Mouse (Mus musculus) liver, embryonic 14.5 days (tissue): ENCODE data around the gene Tent5b. TPM values are rescaled to one million over a fixed set of nuclear protein-coding genes. Genes with fewer than 3 reads are reported as not detected.

ENCODE experiments used
- ATAC-seq: fragments of 200-750 bp; cut with Nextera tagmentation; 2 replicates; pipeline ENCODE4 v1.8.0; 2017; ENCODE audit warnings: moderate number of reproducible peaks, mild to moderate bottlenecking, moderate library complexity; ENCODE audit not compliant: insufficient read depth
- DNase-seq, 3 experiments: peaks; one replicate each; pipeline ENCODE4 v3.0.0-alpha.2; 2012 to 2013; ENCODE audit warnings: low read depth in 3 of 3, low spot score in 3 of 3
- H3K27ac ChIP-seq: fragments of 300-500 bp; sonication (generic); 2 replicates; pipeline ENCODE4 v1.5.1; 2014; ENCODE audit warnings: moderate library complexity, mild to moderate bottlenecking, control low read depth, inconsistent platforms
- H3K27me3 ChIP-seq: fragments of 300-500 bp; sonication (generic); 2 replicates; pipeline ENCODE4 v1.6.1; 2014; ENCODE audit warnings: mild to moderate bottlenecking, low read length, moderate library complexity; ENCODE audit not compliant: control insufficient read depth, insufficient read depth
- H3K36me3 ChIP-seq: fragments of 300-500 bp; sonication (generic); replicated peaks from 2 replicates; pipeline ENCODE4 v1.6.1; 2014; ENCODE audit warnings: low read depth; ENCODE audit not compliant: control insufficient read depth, insufficient read depth
- H3K4me1 ChIP-seq, 2 experiments: fragments of 200-500 bp in 1 of 2; fragments of 300-500 bp in 1 of 2; sonication (generic) in 1 of 2; replicated peaks; 2 replicates each; pipeline ENCODE4 v1.6.1; 2012 to 2014; ENCODE audit warnings: antibody characterized with exemption in 1 of 2, inconsistent platforms in 1 of 2, low read length in 1 of 2; ENCODE audit not compliant: control insufficient read depth in 2 of 2, insufficient read depth in 2 of 2
- H3K4me2 ChIP-seq: fragments of 300-500 bp; sonication (generic); 2 replicates; pipeline ENCODE4 v1.6.1; 2014; ENCODE audit warnings: low read depth, mild to moderate bottlenecking, control low read depth, moderate library complexity
- H3K4me3 ChIP-seq, 2 experiments: fragments of 200-500 bp in 1 of 2; fragments of 300-500 bp in 1 of 2; sonication (generic) in 1 of 2; 2 replicates each; pipeline ENCODE4 v1.5.1; 2012 to 2014; ENCODE audit warnings: low read depth in 2 of 2, low read length in 2 of 2, mild to moderate bottlenecking in 2 of 2, control low read depth in 1 of 2, inconsistent platforms in 1 of 2, moderate library complexity in 1 of 2; ENCODE audit not compliant: insufficient read depth in 1 of 2
- H3K9ac ChIP-seq: fragments of 300-500 bp; sonication (generic); replicated peaks from 2 replicates; pipeline ENCODE4 v1.6.1; 2014; ENCODE audit warnings: mild to moderate bottlenecking, control low read depth, moderate library complexity
- H3K9me3 ChIP-seq: fragments of 300-500 bp; sonication (generic); 2 replicates; pipeline ENCODE4 v1.6.1; 2016; ENCODE audit warnings: low read length, mixed read lengths; ENCODE audit not compliant: control insufficient read depth
- CTCF ChIP-seq: IDR thresholded peaks from 2 replicates; pipeline ENCODE4 v1.5.1; 2016; ENCODE audit warnings: antibody characterized with exemption, low read depth, control low read depth
- EP300 ChIP-seq: IDR thresholded peaks from 2 replicates; pipeline ENCODE4 v1.6.1; 2016; ENCODE audit warnings: antibody characterized with exemption, low read depth
- WGBS: fragments of 180-500 bp; shearing (Covaris S2); extraction: QIAGEN DNeasy Blood & Tissue Kit; methylation state at CpG from one replicate; pipeline ENCODE4 v1.1.7; 2014; ENCODE audit not compliant: insufficient replicate concordance; 5-methylcytosine and 5-hydroxymethylcytosine counted together
- polyA plus RNA-seq, 2 experiments: library from polyadenylated mRNA; depleted of rRNA in 1 of 2; stranded (reverse) in 1 of 2; unstranded in 1 of 2; fragments of >200 nt; fragmentation: Nextera tagmentation in 1 of 2; extraction: Ambion mirVana in 1 of 2; gene quantifications; 2 replicates each; pipeline versions ENCODE4 v1.2.1 to v1.2.3; 2012 to 2014

Tent5b gene
- polyA plus RNA-seq, 2 experiments, result 0.02 TPM; not detected in 1

DNA sequence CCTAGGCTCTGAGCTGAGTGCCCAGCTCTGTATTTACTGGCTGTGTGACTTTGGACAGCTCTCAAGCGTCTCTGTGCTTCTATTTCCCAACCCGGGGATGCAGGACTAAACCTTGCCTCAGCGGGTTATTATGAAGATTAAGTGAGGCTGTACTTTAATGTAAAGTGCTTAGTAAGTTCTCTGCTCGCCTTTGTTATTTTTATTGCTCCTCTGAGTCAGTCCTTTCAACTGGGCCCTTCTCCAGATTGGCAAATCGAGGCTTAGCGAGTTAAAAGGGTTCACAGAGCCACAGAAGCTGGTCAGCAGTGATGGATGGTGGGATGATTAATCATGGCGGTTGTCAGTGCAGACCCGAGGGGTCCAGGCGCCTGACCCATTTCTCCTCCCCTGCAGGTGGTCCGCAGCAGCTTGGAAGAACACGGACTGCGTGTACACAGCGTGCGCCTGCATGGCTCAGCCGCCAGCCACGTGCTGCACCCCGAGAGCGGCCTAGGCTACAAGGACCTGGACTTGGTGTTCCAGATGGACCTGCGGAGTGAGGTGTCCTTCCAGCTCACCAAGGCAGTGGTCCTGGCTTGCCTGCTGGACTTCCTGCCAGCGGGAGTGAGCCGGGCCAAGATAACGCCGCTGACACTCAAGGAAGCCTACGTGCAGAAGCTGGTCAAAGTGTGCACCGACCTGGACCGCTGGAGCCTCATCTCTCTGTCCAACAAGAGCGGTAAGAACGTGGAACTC lies 5.9 kb downstream of the Tent5b start:
- no peaks in the 10 kb centered on the region for H3K9me3 ChIP-seq
- H3K4me3 ChIP-seq, result no peak overlapping the region
- WGBS, result 77% methylated on average over 28 of the region's 28 CpGs
- H3K36me3 ChIP-seq, result no peaks in the 10 kb centered on the region
- no peak for DNase-seq
- H3K9ac ChIP-seq, result no peak overlapping the region
- H3K27me3 ChIP-seq, result peaks cover 25% of the 10 kb centered on the region
- TF ChIP-seq EP300 (no peak), CTCF (no peak)
- no peak overlapping the region for H3K4me2 ChIP-seq
- H3K4me1 ChIP-seq, result peaks cover 2 to 14% of the 10 kb centered on the region in 2 experiments; a peak in 2 of 4 replicates
- H3K27ac ChIP-seq, result no peak overlapping the region
- ATAC-seq, result no peak

- no peak overlapping the region for H3K9ac ChIP-seq
- no peak for DNase-seq
- TF ChIP-seq CTCF (no peak), EP300 (no peak)
These were observed 6.9 kb downstream of the Tent5b start for GRCm38 (mm10) chr4:133486673-133487357.

DNA sequence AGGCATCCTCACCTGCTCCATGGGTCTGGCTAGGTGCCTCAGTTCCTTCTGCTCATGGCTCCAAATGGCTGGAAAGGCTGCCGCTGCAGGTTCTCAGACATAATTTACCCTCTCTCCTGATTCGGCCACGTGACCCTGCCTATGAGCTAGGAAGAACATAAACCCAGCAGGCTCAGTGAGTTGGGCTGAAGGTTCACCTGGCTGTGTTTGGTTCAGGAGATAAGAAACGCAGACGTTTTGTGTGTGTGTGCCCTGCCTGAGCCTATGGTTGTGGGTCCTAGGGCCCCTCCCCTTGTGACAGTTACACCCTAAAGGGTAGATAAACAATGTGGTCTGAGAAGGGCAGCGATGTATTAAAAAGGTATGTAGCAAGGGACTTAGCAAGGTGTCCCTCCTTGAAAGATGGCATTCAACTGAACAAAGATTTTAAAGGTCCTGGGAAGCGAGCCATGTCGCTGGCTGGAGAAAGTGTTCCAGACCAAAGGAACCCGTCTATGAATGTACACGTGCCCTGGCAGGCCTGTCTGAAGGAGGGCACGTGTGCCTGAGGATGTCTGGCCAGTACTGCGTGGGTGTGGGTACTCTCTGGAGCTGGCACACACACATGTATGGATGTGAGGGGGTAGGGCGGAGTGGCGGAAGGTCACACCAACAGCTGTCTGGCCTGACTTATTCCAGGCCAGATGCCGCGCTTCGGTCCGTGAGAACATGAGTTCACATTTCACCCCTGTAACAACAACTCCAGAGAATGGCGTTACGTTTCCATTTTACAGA lies 8.9 kb downstream of the Tent5b start:
- H3K4me2 ChIP-seq, result no peak overlapping the region
- TF ChIP-seq EP300 (peak; percentile 57), CTCF (no peak)
- peaks cover 2 to 19% of the 10 kb centered on the region in 2 experiments; a peak in 3 of 4 replicates for H3K4me1 ChIP-seq
- no peak overlapping the region for H3K4me3 ChIP-seq
- H3K27me3 ChIP-seq, result peaks cover 6% of the 10 kb centered on the region
- ATAC-seq (peak; percentile 79; the same call in 1 of the 2 replicates), DNase-seq (peak in 1 of 3 experiments; percentile 27)
- 59% methylated on average over 20 of the region's 20 CpGs for WGBS
- no peaks in the 10 kb centered on the region for H3K36me3 ChIP-seq
- no peak overlapping the region for H3K27ac ChIP-seq
- no peak overlapping the region for H3K9ac ChIP-seq
- H3K9me3 ChIP-seq, result no peaks in the 10 kb centered on the region

More at GRCm38 (mm10) chr4:133486673-133487357, 6.9 kb downstream of the Tent5b start:
- Histone ChIP-seq H3K4me1 (peaks cover 2 to 19% of the 10 kb centered on the region in 2 experiments; a peak in 3 of 4 replicates), H3K9me3 (no peaks in the 10 kb centered on the region), H3K4me3 (no peak overlapping the region), H3K27me3 (peaks cover 15% of the 10 kb centered on the region), H3K27ac (no peak overlapping the region), H3K36me3 (no peaks in the 10 kb centered on the region), H3K4me2 (no peak overlapping the region)
- 84% methylated on average over 26 of the region's 26 CpGs for WGBS
- ATAC-seq, result no peak

GRCm38 (mm10) chr4:133489489-133490245 lies 9.7 kb downstream of the Tent5b start:
- Histone ChIP-seq H3K4me1 (peaks cover 2 to 22% of the 10 kb centered on the region in 2 experiments; a peak in 3 of 4 replicates), H3K36me3 (no peaks in the 10 kb centered on the region), H3K27ac (no peak overlapping the region), H3K9me3 (no peaks in the 10 kb centered on the region), H3K4me3 (no peak overlapping the region), H3K27me3 (peaks cover 7% of the 10 kb centered on the region), H3K4me2 (no peak overlapping the region), H3K9ac (no peak overlapping the region)
- ATAC-seq (no peak), DNase-seq (no peak)
- 51% methylated on average over 4 of the region's 4 CpGs for WGBS
- TF ChIP-seq EP300, result no peak
- TF ChIP-seq CTCF, result no peak
